Mouse (Mus musculus): ENCODE data around the gene Galnt9.

Gene Galnt9

GRCm38 (mm10) chr5:110543951-110544690 lies at the start of gene Galnt9:
Gene Galnt9 (plus strand): TSS chr5:110544355.
- no peak for DNase-seq (ENCODE audit: low spot score)

- no peak for DNase-seq (ENCODE audit: low spot score)
Observed at GRCm38 (mm10) chr5:110494396-110494795, 49.8 kb upstream of the Galnt9 start.

DNA sequence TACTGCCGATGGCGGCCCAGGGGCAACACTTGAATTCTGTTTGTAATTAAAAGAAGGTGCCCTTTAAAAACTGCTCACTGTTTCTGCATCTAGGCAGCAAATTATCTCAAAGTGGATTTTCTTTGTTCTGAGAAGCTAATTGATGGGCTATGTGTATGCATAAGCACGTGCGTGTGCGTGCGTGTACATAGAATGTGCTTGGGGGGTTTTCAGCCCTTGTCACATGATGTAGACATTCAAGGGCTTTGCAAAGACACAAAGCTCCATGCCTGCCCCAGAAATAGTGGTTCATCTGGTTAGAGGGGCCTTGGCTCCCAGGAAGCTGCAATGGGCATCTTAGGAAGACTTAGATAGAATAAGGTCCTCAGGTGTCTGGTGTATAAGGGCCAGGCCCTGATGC lies 49.1 kb upstream of the Galnt9 start:
- DNase-seq (ENCODE audit: low spot score): no peak

DNA sequence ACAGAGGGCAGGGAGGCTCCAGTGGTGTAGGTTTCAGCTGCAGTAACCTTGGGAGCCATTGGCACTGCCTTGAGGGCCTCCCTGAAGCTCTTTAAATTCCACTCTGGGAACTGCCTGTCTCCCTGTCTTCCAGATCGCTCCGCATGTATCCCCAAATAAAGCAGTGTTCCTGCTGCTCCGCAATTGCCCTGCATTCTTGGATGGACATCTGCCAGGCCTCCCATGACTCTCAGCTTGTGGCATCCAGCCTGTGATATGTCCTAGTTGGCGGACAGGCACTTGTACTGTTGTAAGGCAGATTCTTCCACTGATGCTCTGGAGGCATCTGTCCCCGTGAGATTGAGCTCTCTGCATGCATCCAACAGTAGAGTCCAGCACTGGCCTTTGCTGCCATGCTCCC lies 46.6 kb upstream of the Galnt9 start:
- no peak for DNase-seq (ENCODE audit: low spot score)

GRCm38 (mm10) chr5:110498071-110498470 lies 46.1 kb upstream of the Galnt9 start:
- DNase-seq (ENCODE audit: low spot score): no peak

- no peak for DNase-seq (ENCODE audit: low spot score)
Observed at GRCm38 (mm10) chr5:110500233-110500632, 43.9 kb upstream of the Galnt9 start.

DNA sequence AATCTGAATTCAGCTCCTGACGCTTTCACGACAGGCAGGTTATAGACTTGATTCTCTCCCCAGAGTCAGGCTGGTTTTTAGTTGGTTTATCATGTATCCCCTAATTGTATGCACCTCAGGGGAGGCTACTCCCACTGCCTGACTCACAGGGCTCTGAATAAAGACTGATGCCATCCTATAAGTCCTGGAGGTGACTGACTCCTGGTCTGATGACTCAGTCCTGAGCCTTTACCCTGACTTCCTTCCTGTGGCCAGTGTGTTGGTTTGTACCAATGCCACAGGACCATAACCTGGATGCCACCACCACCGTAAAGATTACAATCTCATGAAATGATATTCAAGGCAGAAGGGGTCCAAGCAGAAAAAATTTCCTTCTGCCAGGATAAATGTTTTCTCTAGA lies 40.8 kb upstream of the Galnt9 start:
- no peak for DNase-seq (ENCODE audit: low spot score)

- DNase-seq (ENCODE audit: low spot score): no peak
Observed at GRCm38 (mm10) chr5:110505611-110506294, 38.4 kb upstream of the Galnt9 start.

- no peak for DNase-seq (ENCODE audit: low spot score)
Observed at GRCm38 (mm10) chr5:110506295-110506616, 37.9 kb upstream of the Galnt9 start.

GRCm38 (mm10) chr5:110506856-110507255 lies 37.3 kb upstream of the Galnt9 start:
- no peak for DNase-seq (ENCODE audit: low spot score)

GRCm38 (mm10) chr5:110507943-110508342 lies 36.2 kb upstream of the Galnt9 start:
- DNase-seq (ENCODE audit: low spot score): no peak

GRCm38 (mm10) chr5:110510357-110510756 lies 33.8 kb upstream of the Galnt9 start:
- no peak for DNase-seq (ENCODE audit: low spot score)

- DNase-seq (ENCODE audit: low spot score): no peak
Observed at GRCm38 (mm10) chr5:110513791-110514190, 30.4 kb upstream of the Galnt9 start.

- DNase-seq (ENCODE audit: low spot score): no peak
Observed at GRCm38 (mm10) chr5:110514694-110515093, 29.5 kb upstream of the Galnt9 start.

DNA sequence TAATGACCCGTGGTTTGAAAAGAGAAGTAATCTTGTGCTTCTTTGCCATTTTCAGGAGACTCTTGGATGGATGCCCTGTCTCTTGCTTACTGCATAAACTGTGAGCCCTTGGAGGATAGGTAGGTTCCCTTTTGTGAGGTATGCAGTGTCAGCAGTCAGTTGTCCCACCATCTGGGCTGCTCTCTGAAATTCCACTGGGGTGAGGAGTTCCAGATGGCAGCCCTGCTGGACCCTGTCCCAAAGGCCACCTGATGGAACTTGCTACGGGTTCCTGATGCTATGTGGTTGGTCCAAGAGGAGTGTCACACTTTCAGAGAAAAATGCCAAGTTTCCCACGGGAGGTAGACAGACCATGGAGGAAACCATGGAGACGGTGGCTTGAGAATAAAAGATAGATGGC lies 27.8 kb upstream of the Galnt9 start:
- DNase-seq (ENCODE audit: low spot score): no peak

DNA sequence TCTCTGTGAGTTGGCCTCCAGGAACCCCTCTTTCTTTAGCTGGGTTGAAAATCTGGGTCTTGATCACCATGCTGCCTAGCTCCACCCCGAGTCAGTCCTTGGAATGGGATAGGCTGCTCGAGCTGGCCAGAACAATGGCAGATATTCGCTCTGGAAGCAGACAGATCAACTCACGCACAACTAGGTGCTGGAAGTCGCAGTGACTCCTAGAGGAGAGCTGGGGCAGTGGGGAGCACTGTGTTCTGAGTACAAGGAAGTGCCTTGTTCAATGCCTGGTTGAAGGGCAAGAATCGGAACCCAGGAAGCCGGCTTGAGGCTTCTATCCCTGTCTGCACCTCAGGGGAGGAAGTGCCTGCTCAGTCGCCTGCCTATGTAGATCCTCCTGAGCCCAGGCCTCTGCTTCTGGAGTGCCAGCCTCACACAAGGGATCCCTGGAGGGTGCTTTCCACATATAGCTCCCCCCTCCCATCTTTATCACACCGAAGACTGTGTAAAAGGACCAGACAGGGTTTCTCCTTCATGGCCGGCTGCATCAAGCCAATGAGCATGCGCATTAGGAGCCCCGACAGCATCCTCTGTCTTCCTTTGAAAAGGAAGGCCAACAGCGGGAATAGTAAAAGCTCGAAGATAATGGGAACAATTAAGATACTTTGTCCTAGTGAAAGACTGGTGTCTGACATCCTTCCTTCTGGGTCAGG lies 25.9 kb upstream of the Galnt9 start:
- DNase-seq (ENCODE audit: low spot score): no peak

- DNase-seq (ENCODE audit: low spot score): no peak
Observed at GRCm38 (mm10) chr5:110520974-110521373, 23.2 kb upstream of the Galnt9 start.

GRCm38 (mm10) chr5:110521822-110522221 lies 22.3 kb upstream of the Galnt9 start:
- DNase-seq (ENCODE audit: low spot score): no peak

DNA sequence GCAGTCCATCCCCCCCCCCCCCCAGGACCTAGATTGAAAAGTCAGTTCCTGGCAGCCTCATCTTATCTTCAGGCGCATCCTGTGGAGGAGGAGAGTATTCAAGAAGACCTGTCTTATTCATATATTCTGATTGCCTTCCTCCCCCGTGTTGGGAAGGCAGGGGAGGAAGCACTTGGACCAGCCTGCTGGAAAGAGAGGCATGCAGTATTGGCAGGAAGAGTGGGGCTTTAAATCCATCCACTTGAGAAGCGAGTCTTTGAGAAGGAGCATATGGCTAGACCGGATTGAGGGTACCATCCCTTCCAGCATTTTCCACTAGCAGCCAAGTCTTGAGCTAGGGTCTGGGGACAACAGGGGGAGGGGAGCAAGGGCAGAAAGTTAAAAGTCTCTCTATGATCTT lies 20.9 kb upstream of the Galnt9 start:
- DNase-seq (ENCODE audit: low spot score): no peak

DNA sequence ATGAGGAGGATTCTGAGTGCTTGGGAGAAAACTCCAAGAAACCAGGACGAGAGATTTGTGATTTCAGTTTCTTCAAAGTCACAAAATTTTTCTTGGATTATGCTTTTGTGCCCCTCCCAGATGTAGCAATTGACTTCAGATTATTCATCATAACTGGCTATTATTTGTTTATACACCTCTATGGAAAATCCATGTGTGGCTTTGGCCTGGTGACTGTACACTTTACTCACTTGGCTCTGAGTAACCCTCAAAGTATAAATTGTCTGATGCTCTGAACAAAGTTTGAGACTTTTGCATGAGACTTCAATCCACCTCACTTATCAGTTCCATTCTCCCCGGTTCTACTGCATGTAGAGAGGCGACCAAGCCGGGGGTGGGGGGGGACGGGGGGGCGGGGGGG lies 18.5 kb upstream of the Galnt9 start:
- DNase-seq (ENCODE audit: low spot score): no peak

- DNase-seq (ENCODE audit: low spot score): no peak
Observed at GRCm38 (mm10) chr5:110526556-110526955, 17.6 kb upstream of the Galnt9 start.

DNA sequence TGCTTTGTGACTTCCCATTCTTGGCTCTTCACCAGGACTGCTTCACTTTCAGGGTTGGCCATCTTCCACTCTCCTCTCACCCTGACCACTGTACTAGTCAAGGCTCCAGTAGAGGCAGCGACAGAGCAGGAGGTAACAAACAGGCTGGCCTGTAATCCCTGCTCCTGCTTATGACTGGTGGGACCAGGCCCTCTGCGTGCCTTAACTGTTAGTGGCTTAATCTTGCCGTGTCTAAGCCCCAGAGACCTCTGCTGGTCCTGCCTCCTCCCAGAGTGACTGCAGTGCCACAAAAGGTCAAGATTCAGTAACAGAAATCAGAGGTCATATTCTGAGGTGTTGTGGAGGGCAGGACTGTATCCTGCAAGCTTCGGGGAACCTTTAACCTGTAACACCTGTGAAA lies 13.1 kb upstream of the Galnt9 start:
- no peak for DNase-seq (ENCODE audit: low spot score)

GRCm38 (mm10) chr5:110534402-110534801 lies 9.8 kb upstream of the Galnt9 start:
- no peak for DNase-seq (ENCODE audit: low spot score)

Measured in layer of hippocampus, adult 9-10 months (tissue).